Mouse (Mus musculus) heart, postnatal 10 days (tissue): Measurements from ENCODE around the gene Rpl27. TPM values are rescaled to one million over a fixed set of nuclear protein-coding genes. Genes with fewer than 3 reads are reported as not detected.

Source experiments
- DNase-seq, 2 experiments: peaks; one replicate each; pipeline ENCODE4 v3.0.0; 2021
- intact Hi-C: fragments of 180-260 bp; cut with DNase I; formaldehyde crosslinking; loops from one replicate; pipeline ENCODE4 v1.15.1; 2025
- microRNA-seq, 2 experiments: library from miRNA; unstranded; fragments of <30 nt; microRNA quantifications; one replicate each; pipeline ENCODE4 v1.2.0; 2022
- total RNA-seq, 2 experiments: library from RNA; stranded (reverse); gene quantifications; 2 replicates each; pipeline ENCODE4 v1.2.3; 2021

The Rpl27 gene
- total RNA-seq, 2 experiments from 2014 or later: 63.3 to 68.3 TPM

- no peak for DNase-seq
- intact Hi-C loops: no loop called here
Measured at GRCm38 (mm10) chr11:101486126-101486525, 44.0 kb downstream of the Rpl27 start.

Small RNAs within 50 kb of the gene (microRNA-seq; reads per million reads assigned to microRNA genes)
- 2.6 to 3.1 reads per million in 2 experiments for gene Mir6929

Other genes with a start within 250 kb of the Rpl27 start
- gene Ezh1, start 215.8 kb upstream of the Rpl27 start, total RNA-seq: 10 to 100 TPM; 20.5 to 22.5 TPM
- gene Ramp2, start 196.3 kb upstream of the Rpl27 start, total RNA-seq: 100 to 1,000 TPM; 146 to 180 TPM
- 100 to 1,000 TPM in 1 of 2 experiments, 10 to 100 TPM in 1; 97.5 to 111 TPM for gene Vps25, start 188.6 kb upstream of the Rpl27 start, total RNA-seq
- gene Wnk4, start 181.7 kb upstream of the Rpl27 start, total RNA-seq: 1 to 10 TPM; 5.7 to 7.6 TPM
- gene Cntd1, start 163.3 kb upstream of the Rpl27 start, total RNA-seq: under 1 TPM; 0.14 to 0.57 TPM
- gene Coa3, start 163.2 kb upstream of the Rpl27 start, total RNA-seq: 10 to 100 TPM; 84.2 to 92.6 TPM
- gene Becn1, start 140.0 kb upstream of the Rpl27 start, total RNA-seq: 100 to 1,000 TPM in 1 of 2 experiments, 10 to 100 TPM in 1; 94.3 to 109 TPM
- 10 to 100 TPM; 74.9 to 90.0 TPM for gene Psme3, start 126.1 kb upstream of the Rpl27 start, total RNA-seq
- 1 to 10 TPM; 2.5 to 3.1 TPM for gene Aoc2, start 117.2 kb upstream of the Rpl27 start, total RNA-seq
- gene Aoc3, start 111.7 kb upstream of the Rpl27 start, total RNA-seq: 10 to 100 TPM; 39.0 to 49.9 TPM
- gene G6pc, start 74.7 kb upstream of the Rpl27 start, total RNA-seq: not detected
- gene Aarsd1, start 24.7 kb upstream of the Rpl27 start, total RNA-seq: 10 to 100 TPM; 17.9 to 19.2 TPM
- gene Gm27029, start 17.5 kb upstream of the Rpl27 start, total RNA-seq: 1 to 10 TPM; 4.3 to 6.1 TPM
- 10 to 100 TPM; 11.1 to 12.4 TPM for gene Rundc1, start 17.2 kb upstream of the Rpl27 start, total RNA-seq
- 10 to 100 TPM; 37.4 to 39.7 TPM for gene Ptges3l, start 17.0 kb upstream of the Rpl27 start, total RNA-seq
- 10 to 100 TPM; 12.9 to 13.7 TPM for gene Ifi35, start 6.1 kb downstream of the Rpl27 start, total RNA-seq
- 1 to 10 TPM; 6.5 to 8.4 TPM for gene Rnd2, start 22.7 kb downstream of the Rpl27 start, total RNA-seq
- gene Vat1, start 23.9 kb downstream of the Rpl27 start, total RNA-seq: 10 to 100 TPM; 50.1 to 50.4 TPM
- gene Brca1, start 109.7 kb downstream of the Rpl27 start, total RNA-seq: 1 to 10 TPM; 2.8 to 4.7 TPM
- 100 to 1,000 TPM; 100 TPM for gene Nbr1, start 109.9 kb downstream of the Rpl27 start, total RNA-seq
- gene Tmem106a, start 139.9 kb downstream of the Rpl27 start, total RNA-seq: 1 to 10 TPM; 3.1 to 4.2 TPM
- gene Gm11634, start 157.0 kb downstream of the Rpl27 start, total RNA-seq: not detected
- 10 to 100 TPM; 34.4 to 36.9 TPM for gene Rdm1, start 184.9 kb downstream of the Rpl27 start, total RNA-seq
- gene Arl4d, start 223.2 kb downstream of the Rpl27 start, total RNA-seq: 10 to 100 TPM; 22.6 to 27.5 TPM